Comparison of ENCODE assay signal across 10 mouse cellular contexts in genomic region chr11:34009316-34010087, GRCm38 (mm10). TPM values are rescaled to one million over a fixed set of nuclear protein-coding genes. Genes with fewer than 3 reads are reported as not detected.
DNase-seq lines count a peak whose midpoint lies in the region; ATAC-seq and TF ChIP-seq lines count a peak whose summit lies in the region.
"Had no signal": no experiment of that assay in that cellular context is flagged by ENCODE, and none has a peak within 500 bp of the region (broad histone marks: within the 10 kb centered on the region; RNA-seq: fewer than 3 reads in every experiment).

No protein-coding gene starts in this region.

- no peaks in the 10 kb centered on the region for H3K9me3 ChIP-seq in heart, postnatal 0 days (replicated peaks; ENCODE audit: control insufficient read depth, low read length)
- H3K9me3 ChIP-seq in heart, embryonic 11.5 days (replicated peaks; ENCODE audit: control insufficient read depth, low read length) = no peaks in the 10 kb centered on the region
- H3K9me3 ChIP-seq in CH12.LX (replicated peaks; ENCODE audit: low read length) = peaks cover 5% of the 10 kb centered on the region
- H3K9me3 ChIP-seq in liver, postnatal 0 days (ENCODE audit: low read length) = no peaks in the 10 kb centered on the region
- no peaks in the 10 kb centered on the region for H3K9me3 ChIP-seq in stomach, embryonic 16.5 days (replicated peaks; ENCODE audit: control insufficient read depth, low read length)
- H3K9me3 ChIP-seq in kidney, embryonic 16.5 days (ENCODE audit: low read length) = no peaks in the 10 kb centered on the region
- H3K9me3 ChIP-seq: embryonic facial prominence, embryonic 13.5 days had no signal

- dilution Hi-C loops in CH12.LX (cut with MboI; ENCODE audit: extremely low pct_ligation_motif_present, extremely low pct_unique_long_range_greater_than_20kb, low sequenced_read_pairs) = no loop called here

- in situ Hi-C loops in CH12.LX (cut with MboI; ENCODE audit: low pct_ligation_motif_present, low pct_unique_long_range_greater_than_20kb, low sequenced_read_pairs) = loop anchor here (10.0 kb wide), 1 partner anchor 65 kb away; no protein-coding TSS in a partner anchor

- no peaks in the 10 kb centered on the region for H3K27me3 ChIP-seq in heart, postnatal 0 days (ENCODE audit: control insufficient read depth, insufficient read depth, low read length)
- no peaks in the 10 kb centered on the region for H3K27me3 ChIP-seq in heart, embryonic 11.5 days (ENCODE audit: control insufficient read depth, insufficient read depth, low read length)
- no peaks in the 10 kb centered on the region for H3K27me3 ChIP-seq in CH12.LX (replicated peaks)
- H3K27me3 ChIP-seq in liver, postnatal 0 days (ENCODE audit: insufficient read depth, low read length) = no peaks in the 10 kb centered on the region
- H3K27me3 ChIP-seq in stomach, embryonic 16.5 days (ENCODE audit: control insufficient read depth, insufficient read depth, low read length) = no peaks in the 10 kb centered on the region
- H3K27me3 ChIP-seq in kidney, embryonic 16.5 days (ENCODE audit: insufficient read depth, low read length) = no peaks in the 10 kb centered on the region
- H3K27me3 ChIP-seq: embryonic facial prominence, embryonic 13.5 days had no signal

- TF ChIP-seq EP300 in heart, postnatal 0 days (IDR thresholded peaks at IDR 0.05; ENCODE audit: low read depth) = no peak
- TF ChIP-seq EP300 in CH12.LX (IDR thresholded peaks at IDR 0.05; ENCODE audit: low read length) = no peak; the same call in 1 of the 2 replicates
- TF ChIP-seq EP300 in liver, postnatal 0 days (IDR thresholded peaks at IDR 0.05; ENCODE audit: low read depth) = no peak

- H3K4me3 ChIP-seq in heart, postnatal 0 days (ENCODE audit: low read depth, low read length) = no peak overlapping the region
- no peak overlapping the region for H3K4me3 ChIP-seq in heart, embryonic 11.5 days (ENCODE audit: low read depth, low read length)
- peak overlapping the region; percentile 1 to 39 (median 12) for H3K4me3 ChIP-seq in CH12.LX (replicated peaks in 1 of 3; ENCODE audit: low read depth in 2 of 3, low read length in 2 of 3, poor library complexity in 1 of 3)
- H3K4me3 ChIP-seq in liver, postnatal 0 days (ENCODE audit: low read depth, low read length) = no peak overlapping the region
- H3K4me3 ChIP-seq in stomach, embryonic 16.5 days (replicated peaks; ENCODE audit: low read length) = no peak overlapping the region
- no peak overlapping the region for H3K4me3 ChIP-seq in kidney, embryonic 16.5 days (ENCODE audit: low read length)
- H3K4me3 ChIP-seq: embryonic facial prominence, embryonic 13.5 days had no signal

- no peaks in the 10 kb centered on the region for H3K36me3 ChIP-seq in heart, postnatal 0 days (replicated peaks; ENCODE audit: control insufficient read depth, insufficient read depth, low read length)
- no peaks in the 10 kb centered on the region for H3K36me3 ChIP-seq in heart, embryonic 11.5 days (ENCODE audit: control insufficient read depth, insufficient read depth, low read length)
- no peaks in the 10 kb centered on the region for H3K36me3 ChIP-seq in CH12.LX (replicated peaks in 1 of 2; ENCODE audit: control insufficient read depth in 1 of 2, insufficient read depth in 1 of 2, low read length in 1 of 2)
- no peaks in the 10 kb centered on the region for H3K36me3 ChIP-seq in liver, postnatal 0 days (replicated peaks; ENCODE audit: insufficient read depth, low read length)
- H3K36me3 ChIP-seq in stomach, embryonic 16.5 days (ENCODE audit: control insufficient read depth, insufficient read depth, low read length) = no peaks in the 10 kb centered on the region
- H3K36me3 ChIP-seq in kidney, embryonic 16.5 days (ENCODE audit: insufficient read depth, low read length) = no peaks in the 10 kb centered on the region
- H3K36me3 ChIP-seq: embryonic facial prominence, embryonic 13.5 days had no signal

- no peak for TF ChIP-seq POLR2A in CH12.LX (IDR thresholded peaks at IDR 0.05; ENCODE audit: low read depth, low read length)

- DNase-seq in heart, postnatal 0 days (ENCODE audit: low spot score) = no peak
- DNase-seq in CH12.LX (ENCODE audit: extremely low read depth) = peak; percentile 66
- DNase-seq in liver, postnatal 0 days = no peak
- no peak for DNase-seq in cerebellum, postnatal 14 days
- DNase-seq: cerebellum, adult 11-12 months had no signal

- H3K4me2 ChIP-seq in heart, postnatal 0 days (ENCODE audit: low read depth, low read length) = no peak overlapping the region
- H3K4me2 ChIP-seq in heart, embryonic 11.5 days = no peak overlapping the region
- peak overlapping the region; percentile 52 for H3K4me2 ChIP-seq in CH12.LX (ENCODE audit: insufficient read depth, low read depth, poor library complexity, severe bottlenecking)
- H3K4me2 ChIP-seq in liver, postnatal 0 days (ENCODE audit: low read depth, low read length) = no peak overlapping the region
- H3K4me2 ChIP-seq in stomach, embryonic 16.5 days (ENCODE audit: low read depth, low read length) = no peak overlapping the region
- no peak overlapping the region for H3K4me2 ChIP-seq in kidney, embryonic 16.5 days (replicated peaks; ENCODE audit: low read depth, low read length)
- H3K4me2 ChIP-seq: embryonic facial prominence, embryonic 13.5 days had no signal

- peak overlapping the region; percentile 62; the same call in 1 of the 2 replicates for H3K27ac ChIP-seq in heart, postnatal 0 days (ENCODE audit: low read depth)
- no peak overlapping the region for H3K27ac ChIP-seq in heart, embryonic 11.5 days (ENCODE audit: low read depth, low read length)
- H3K27ac ChIP-seq in CH12.LX (ENCODE audit: insufficient read depth, low read depth) = peak overlapping the region; percentile 99
- H3K27ac ChIP-seq in liver, postnatal 0 days (ENCODE audit: low read depth) = peak overlapping the region; percentile 64
- H3K27ac ChIP-seq in stomach, embryonic 16.5 days (ENCODE audit: low read length) = peak overlapping the region; percentile 54; the same call in 1 of the 2 replicates
- no peak overlapping the region for H3K27ac ChIP-seq in kidney, embryonic 16.5 days (ENCODE audit: low read length)
- H3K27ac ChIP-seq: embryonic facial prominence, embryonic 13.5 days had no signal

- WGBS in heart, postnatal 0 days = 72% methylated on average over 12 of the region's 12 CpGs
- 77% methylated on average over 12 of the region's 12 CpGs for WGBS in heart, embryonic 11.5 days (ENCODE audit: insufficient replicate concordance)
- 51% methylated on average over 12 of the region's 12 CpGs for WGBS in liver, postnatal 0 days (ENCODE audit: insufficient replicate concordance)
- 87% methylated on average over 12 of the region's 12 CpGs for WGBS in stomach, embryonic 16.5 days
- 77% methylated on average over 12 of the region's 12 CpGs for WGBS in kidney, embryonic 16.5 days

- no peaks in the 10 kb centered on the region for H3K4me1 ChIP-seq in heart, postnatal 0 days (ENCODE audit: control insufficient read depth, insufficient read depth)
- 0 out of 2 replicates have a peak, but pooled peaks cover 2% of the 10 kb centered on the region for H3K4me1 ChIP-seq in heart, embryonic 11.5 days (ENCODE audit: control insufficient read depth, insufficient read depth, low read length)
- H3K4me1 ChIP-seq in CH12.LX (ENCODE audit: control insufficient read depth in 1 of 2, insufficient read depth in 2 of 2) = peaks cover 25 to 45% of the 10 kb centered on the region in 2 experiments
- H3K4me1 ChIP-seq in liver, postnatal 0 days (ENCODE audit: insufficient read depth) = peaks cover 4% of the 10 kb centered on the region; the same call in 1 of the 2 replicates
- H3K4me1 ChIP-seq in stomach, embryonic 16.5 days (ENCODE audit: control insufficient read depth, insufficient read depth, low read length) = no peaks in the 10 kb centered on the region
- H3K4me1 ChIP-seq in kidney, embryonic 16.5 days (ENCODE audit: insufficient read depth, low read length) = no peaks in the 10 kb centered on the region

- no peak overlapping the region for H3K9ac ChIP-seq in heart, postnatal 0 days (replicated peaks; ENCODE audit: low read depth, low read length)
- H3K9ac ChIP-seq in heart, embryonic 11.5 days (ENCODE audit: low read depth, low read length) = no peak overlapping the region
- H3K9ac ChIP-seq in CH12.LX (ENCODE audit: insufficient read depth, low read depth) = peak overlapping the region; percentile 60
- no peak overlapping the region for H3K9ac ChIP-seq in liver, postnatal 0 days (replicated peaks)
- H3K9ac ChIP-seq in stomach, embryonic 16.5 days (ENCODE audit: low read length) = no peak overlapping the region
- H3K9ac ChIP-seq in kidney, embryonic 16.5 days (replicated peaks; ENCODE audit: low read length) = no peak overlapping the region
- H3K9ac ChIP-seq: embryonic facial prominence, embryonic 13.5 days had no signal

- no peak for TF ChIP-seq RAD21 in CH12.LX (IDR thresholded peaks at IDR 0.05; ENCODE audit: low read depth, low read length)

- no peak for ATAC-seq in heart, postnatal 0 days (ENCODE audit: insufficient read depth, low read depth)
- ATAC-seq in heart, embryonic 11.5 days (replicated peaks; ENCODE audit: insufficient number of reproducible peaks, low FRiP score, low TSS enrichment) = no peak
- ATAC-seq in liver, postnatal 0 days = no peak
- ATAC-seq in stomach, embryonic 16.5 days (ENCODE audit: insufficient read depth, low FRiP score) = no peak
- ATAC-seq in frontal cortex, adult (ENCODE audit: low TSS enrichment) = no peak
- ATAC-seq in kidney, embryonic 16.5 days (ENCODE audit: low FRiP score, low TSS enrichment) = no peak

- H3K79me2 ChIP-seq in CH12.LX (replicated peaks; ENCODE audit: control insufficient read depth, extremely low read depth, insufficient read depth, poor library complexity, severe bottlenecking) = no peaks in the 10 kb centered on the region

- TF ChIP-seq CTCF in heart, postnatal 0 days (IDR thresholded peaks at IDR 0.05; ENCODE audit: low read depth) = no peak
- no peak for TF ChIP-seq CTCF in CH12.LX (conservative IDR thresholded peaks at IDR 0.05 in 1 of 2, IDR thresholded peaks at IDR 0.05 in 1 of 2; ENCODE audit: low read depth in 2 of 2, low read length in 2 of 2)
- no peak for TF ChIP-seq CTCF in liver, postnatal 0 days (IDR thresholded peaks at IDR 0.05; ENCODE audit: low read depth)

RNA-seq across cellular contexts. Expression of gene Kcnip1, which starts 16.6 kb away (rescaled TPM):
- total RNA-seq in heart, postnatal 0 days (2014; rRNA removed; ENCODE audit: low replicate concordance) = not detected in 2 replicates
- polyA plus RNA-seq in heart, postnatal 0 days (2015; fragmentation: Nextera tagmentation; extraction: Ambion mirVana) = 0.05 TPM in 1 of 2 replicates, not detected in the other
- polyA plus RNA-seq in heart, embryonic 11.5 days (2014; fragmentation: Nextera tagmentation; extraction: Ambion mirVana) = 0.44 and 0.77 TPM in 2 replicates
- total RNA-seq in CH12.LX (2012; rRNA removed) = 0.04 TPM in 2 replicates
- 0.14 TPM in 1 of 2 replicates, not detected in the other for total RNA-seq in CH12.LX (2014; rRNA removed)
- 0.17 TPM in 1 of 2 replicates, not detected in the other for polyA plus RNA-seq in CH12.LX (2012; ENCODE audit: insufficient read length, low read depth)
- not detected in 2 replicates for polyA plus RNA-seq in liver, postnatal 0 days (2015; fragmentation: Nextera tagmentation; extraction: Ambion mirVana)
- 10.7 and 13.2 TPM in 2 replicates for polyA plus RNA-seq in stomach, embryonic 16.5 days (2015; fragmentation: Nextera tagmentation; extraction: Ambion mirVana)
- 1.1 and 1.3 TPM in 2 replicates for polyA plus RNA-seq in kidney, embryonic 16.5 days (2015; fragmentation: Nextera tagmentation; extraction: Ambion mirVana)

RNA-seq across cellular contexts. Expression of gene Lcp2, which starts 37.2 kb away (rescaled TPM):
- 0.08 and 1.6 TPM in 2 replicates for total RNA-seq in heart, postnatal 0 days (2014; rRNA removed; ENCODE audit: low replicate concordance)
- polyA plus RNA-seq in heart, postnatal 0 days (2015; fragmentation: Nextera tagmentation; extraction: Ambion mirVana) = 0.63 and 0.88 TPM in 2 replicates
- 1.7 and 1.9 TPM in 2 replicates for polyA plus RNA-seq in heart, embryonic 11.5 days (2014; fragmentation: Nextera tagmentation; extraction: Ambion mirVana)
- total RNA-seq in CH12.LX (2012; rRNA removed) (18.3 and 19.4 TPM in 2 replicates), CH12.LX (2014; rRNA removed) (5.9 and 24.0 TPM in 2 replicates)
- 18.7 and 20.1 TPM in 2 replicates for polyA plus RNA-seq in CH12.LX (2012; ENCODE audit: insufficient read length, low read depth)
- 9.8 and 12.3 TPM in 2 replicates for polyA plus RNA-seq in liver, postnatal 0 days (2015; fragmentation: Nextera tagmentation; extraction: Ambion mirVana)
- polyA plus RNA-seq in stomach, embryonic 16.5 days (2015; fragmentation: Nextera tagmentation; extraction: Ambion mirVana) = 3.8 and 4.7 TPM in 2 replicates
- polyA plus RNA-seq in kidney, embryonic 16.5 days (2015; fragmentation: Nextera tagmentation; extraction: Ambion mirVana) = 2.5 TPM in 2 replicates

RNA-seq across cellular contexts. Expression of gene Kcnmb1, which starts 46.7 kb away (rescaled TPM):
- 1.5 and 1.6 TPM in 2 replicates for total RNA-seq in heart, postnatal 0 days (2014; rRNA removed; ENCODE audit: low replicate concordance)
- 0.41 and 0.44 TPM in 2 replicates for polyA plus RNA-seq in heart, postnatal 0 days (2015; fragmentation: Nextera tagmentation; extraction: Ambion mirVana)
- polyA plus RNA-seq in heart, embryonic 11.5 days (2014; fragmentation: Nextera tagmentation; extraction: Ambion mirVana) = 6.8 and 7.3 TPM in 2 replicates
- total RNA-seq in CH12.LX (2012; rRNA removed) (0.04 TPM in 1 of 2 replicates, not detected in the other), CH12.LX (2014; rRNA removed) (0.09 TPM in 1 of 2 replicates, not detected in the other)
- 0.33 and 0.49 TPM in 2 replicates for polyA plus RNA-seq in CH12.LX (2012; ENCODE audit: insufficient read length, low read depth)
- 0.02 and 0.05 TPM in 2 replicates for polyA plus RNA-seq in liver, postnatal 0 days (2015; fragmentation: Nextera tagmentation; extraction: Ambion mirVana)
- 2.6 and 2.9 TPM in 2 replicates for polyA plus RNA-seq in stomach, embryonic 16.5 days (2015; fragmentation: Nextera tagmentation; extraction: Ambion mirVana)
- 0.72 and 0.76 TPM in 2 replicates for polyA plus RNA-seq in kidney, embryonic 16.5 days (2015; fragmentation: Nextera tagmentation; extraction: Ambion mirVana)

Comparison
In these comparisons a context has a peak if more than half of its experiments do, and no peak if none do; other contexts are left out.
1. H3K27ac ChIP-seq: peak in heart, postnatal 0 days (single experiment), CH12.LX (single experiment), liver, postnatal 0 days (single experiment) and stomach, embryonic 16.5 days (single experiment); none in heart, embryonic 11.5 days (single experiment) and kidney, embryonic 16.5 days (single experiment).
2. H3K4me3 ChIP-seq: peak in CH12.LX (3 of 3); none in heart, postnatal 0 days (single experiment), heart, embryonic 11.5 days (single experiment), liver, postnatal 0 days (single experiment), stomach, embryonic 16.5 days (single experiment) and kidney, embryonic 16.5 days (single experiment).